Mouse (Mus musculus) frontal cortex, postnatal 14 days (tissue): ENCODE measurements around the gene Rusc1.
"Not testable (repeated sequence)": the region's sequence is repeated elsewhere in the genome, so short reads cannot be mapped to it uniquely, and the experiment has no call there.

Source experiments
- DNase-seq, 2 experiments: peaks; one replicate each; pipeline ENCODE4 v3.0.0; 2022; ENCODE audit warnings: low spot score in 2 of 2

The Rusc1 gene

GRCm38 (mm10) chr3:89092509-89093090 lies 511 bp downstream of the Rusc1 start:
- DNase-seq, result peak in 1 of 2 experiments; percentile 24

DNA sequence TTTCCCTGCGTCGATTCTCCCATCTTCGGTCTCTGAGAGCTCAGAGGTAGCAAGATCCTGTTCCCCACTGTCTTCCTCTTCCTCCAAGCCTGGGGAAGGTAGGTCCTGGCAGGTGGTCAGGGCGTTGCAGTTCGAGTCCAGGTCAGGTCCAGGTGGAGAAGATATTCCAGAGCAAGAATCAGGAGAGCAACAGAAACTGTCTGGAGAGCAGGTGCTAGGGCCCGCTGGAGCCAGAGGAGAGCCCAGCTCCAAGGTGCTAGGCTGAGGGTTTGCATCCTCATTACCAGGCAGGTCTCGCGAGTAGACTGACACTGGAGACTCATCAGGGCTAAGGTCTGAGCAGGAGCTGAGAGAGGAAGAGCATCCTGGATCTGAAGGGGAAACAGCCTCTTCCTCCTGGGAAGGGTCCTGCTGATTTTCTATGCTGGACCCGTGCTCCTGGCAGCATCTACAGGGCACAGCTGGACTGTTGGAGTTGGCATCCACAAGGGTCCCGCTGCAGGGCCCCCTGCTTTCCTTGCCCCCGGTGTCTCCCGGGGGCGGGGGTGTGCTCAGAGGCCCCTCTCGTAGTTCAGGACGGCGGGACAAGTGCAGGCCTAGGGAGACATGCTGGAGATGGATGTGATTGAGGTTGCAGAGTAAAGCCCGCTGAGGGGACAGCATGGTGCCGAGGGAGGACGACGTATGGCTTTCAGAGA lies 1.2 kb downstream of the Rusc1 start:
- DNase-seq, result no peak

DNA sequence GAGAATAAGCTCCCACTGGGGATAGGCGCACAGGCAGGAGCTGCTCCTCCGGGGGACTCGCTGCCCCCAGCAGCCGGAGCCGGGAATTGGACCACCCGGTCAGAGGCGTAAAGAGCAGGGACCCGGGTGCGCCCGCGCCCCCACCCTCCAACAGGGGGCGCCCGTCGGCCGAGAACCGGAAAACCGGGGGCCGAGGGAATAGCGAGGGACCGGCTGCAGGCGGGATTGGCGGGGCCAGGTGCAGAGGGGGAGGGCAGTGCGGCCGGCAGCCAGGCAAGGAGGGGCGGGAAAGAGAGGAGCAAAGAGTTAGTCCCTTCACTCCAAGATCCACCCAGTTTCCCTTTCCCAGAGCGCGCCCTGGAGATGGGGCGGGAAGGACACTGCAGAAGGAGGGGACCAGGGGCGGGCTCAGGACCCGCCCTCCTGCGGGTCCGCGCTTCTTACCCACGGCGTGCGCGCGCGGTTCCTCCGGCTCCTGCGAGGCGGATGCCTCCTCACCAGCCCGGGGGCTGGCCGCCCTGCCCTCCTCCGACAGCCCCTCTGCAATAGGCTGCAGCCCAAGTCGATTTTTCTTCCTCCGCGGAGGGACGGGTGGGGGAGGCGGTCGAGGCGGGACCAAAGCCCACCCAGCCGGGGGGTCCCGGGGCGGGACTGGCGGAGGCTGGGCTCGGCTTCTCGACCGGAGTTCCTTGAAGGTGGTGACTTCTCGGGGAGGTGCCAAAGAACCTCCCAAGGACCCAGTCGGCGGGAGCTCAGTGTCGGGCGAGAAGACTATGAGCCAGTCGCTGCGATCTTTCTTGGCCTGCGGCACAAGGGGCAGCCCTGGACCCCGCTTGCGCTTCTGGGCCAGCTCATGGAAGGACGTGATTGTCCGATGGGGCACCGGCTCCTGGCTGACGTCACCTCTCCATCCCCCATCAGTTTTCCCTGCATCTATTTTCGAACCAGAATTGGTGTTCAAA lies 2.1 kb downstream of the Rusc1 start:
- DNase-seq, result peak; percentile 74 to 77

DNA sequence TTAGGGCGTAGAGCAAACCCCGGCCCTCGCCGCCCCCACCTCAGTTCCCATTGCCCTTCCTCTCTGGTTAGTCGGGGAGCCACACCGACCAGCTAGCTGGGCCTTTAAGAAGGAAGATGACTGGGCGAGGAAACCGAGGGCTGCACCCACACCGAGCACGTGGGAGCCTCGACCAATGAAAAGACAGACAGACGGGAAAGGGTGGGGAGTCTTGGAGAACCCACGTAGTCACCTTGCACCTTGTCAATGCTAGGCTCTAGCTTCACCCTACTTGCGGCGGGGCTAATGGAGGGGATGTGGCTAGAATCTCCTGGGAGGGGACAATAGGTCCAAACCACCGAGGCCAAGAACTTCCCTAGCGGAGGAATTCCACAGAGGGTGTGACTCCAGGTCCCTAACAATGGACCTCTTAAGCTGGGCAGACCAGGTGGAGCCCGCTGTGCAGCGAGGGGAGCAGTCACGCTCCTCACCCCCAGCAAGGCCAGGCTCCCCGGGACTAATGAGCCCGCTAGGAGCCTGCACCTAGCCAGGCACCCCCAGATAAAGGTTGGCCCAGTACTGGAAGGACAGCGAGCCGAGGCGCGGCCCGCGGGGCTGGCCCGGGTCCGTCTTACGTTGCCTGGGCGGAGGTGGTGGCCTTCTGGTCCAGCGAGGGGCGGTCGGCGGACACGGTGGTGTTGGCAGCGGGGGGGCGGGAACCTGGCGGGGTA lies 3.1 kb downstream of the Rusc1 start:
- DNase-seq, result peak; percentile 80 to 82

DNA sequence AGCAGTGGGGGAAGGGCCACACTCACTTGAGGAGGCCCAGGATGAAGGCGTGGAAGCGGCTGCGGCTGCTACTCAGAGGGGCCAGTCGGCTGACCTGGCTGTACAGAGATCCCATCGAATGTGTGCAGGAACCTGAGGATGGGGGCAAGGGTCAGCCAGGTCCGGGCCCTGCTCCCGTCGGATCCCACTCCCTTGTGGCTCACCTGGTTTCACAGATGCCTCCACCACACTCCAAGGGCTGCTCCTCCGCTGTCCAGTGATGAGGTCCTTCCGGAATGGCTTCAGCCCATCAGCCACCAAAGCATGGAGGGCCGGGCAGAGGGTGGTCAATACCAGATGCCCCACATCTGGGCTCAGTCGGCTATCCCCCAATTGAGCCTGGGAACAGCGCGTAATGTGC lies 4.1 kb downstream of the Rusc1 start:
- no peak for DNase-seq

DNA sequence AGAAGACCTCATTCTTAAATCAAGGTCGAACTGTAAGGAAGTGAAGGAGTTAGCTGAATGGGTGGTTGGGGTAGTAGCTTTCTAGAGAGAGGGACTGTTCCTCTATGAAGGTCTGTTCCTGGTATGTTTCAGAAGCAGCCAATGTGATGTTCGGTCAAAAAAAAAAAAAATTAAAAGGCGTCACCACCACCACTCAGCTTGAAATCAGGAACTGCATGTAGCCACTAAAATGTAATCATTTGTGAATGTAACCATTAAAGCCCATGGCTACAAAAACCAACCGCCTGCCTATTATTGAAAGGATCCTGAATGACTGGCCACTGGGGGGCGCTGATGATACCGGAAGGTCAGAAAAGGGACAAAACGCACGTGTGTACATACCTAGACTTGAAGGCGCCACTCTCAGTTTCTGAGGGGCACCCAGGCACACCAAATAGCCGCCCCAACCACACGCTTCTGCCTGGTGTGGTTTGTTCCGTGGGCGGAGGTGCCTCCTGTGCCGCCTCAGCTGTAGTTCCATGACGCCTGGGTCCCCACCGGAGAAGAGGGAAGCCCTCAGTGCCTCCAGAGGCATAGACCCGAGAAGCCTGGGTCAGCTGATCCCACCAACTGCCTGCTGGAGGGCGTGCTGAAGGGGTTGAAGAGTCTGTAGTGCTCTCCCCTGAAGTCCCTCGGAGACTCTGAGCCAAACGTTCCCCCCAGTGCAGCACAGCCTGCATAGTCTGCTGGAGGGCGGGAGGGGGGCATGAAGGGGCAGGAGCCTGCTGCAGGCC lies 5.6 kb downstream of the Rusc1 start:
- DNase-seq, result peak in 1 of 2 experiments; percentile 75

DNA sequence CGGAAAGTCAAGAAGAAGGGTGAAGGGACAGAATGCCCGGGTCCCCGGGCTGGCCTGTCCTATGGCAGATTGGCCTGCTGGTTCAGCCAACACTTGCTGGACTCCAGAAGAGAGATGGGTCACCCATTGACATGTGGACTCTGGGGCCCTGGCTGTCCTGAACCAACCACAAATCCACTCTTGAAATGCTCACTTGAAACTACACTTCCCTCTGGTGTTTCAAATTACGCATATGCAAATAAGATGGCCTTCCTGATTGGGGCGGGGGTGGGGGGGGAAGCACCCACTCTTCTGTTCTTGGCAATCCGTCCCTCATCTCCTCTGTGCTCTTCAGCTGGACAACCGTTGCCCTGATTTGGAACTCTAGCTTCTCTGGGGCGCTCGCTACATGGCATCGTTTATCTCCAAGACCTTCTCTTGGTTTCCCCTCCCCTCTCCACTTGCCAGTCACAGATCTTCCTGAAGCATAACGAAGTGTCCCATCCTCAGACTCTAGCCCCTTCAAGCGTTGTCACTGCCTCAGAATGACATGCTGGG lies 8.4 kb downstream of the Rusc1 start:
- no peak for DNase-seq

DNA sequence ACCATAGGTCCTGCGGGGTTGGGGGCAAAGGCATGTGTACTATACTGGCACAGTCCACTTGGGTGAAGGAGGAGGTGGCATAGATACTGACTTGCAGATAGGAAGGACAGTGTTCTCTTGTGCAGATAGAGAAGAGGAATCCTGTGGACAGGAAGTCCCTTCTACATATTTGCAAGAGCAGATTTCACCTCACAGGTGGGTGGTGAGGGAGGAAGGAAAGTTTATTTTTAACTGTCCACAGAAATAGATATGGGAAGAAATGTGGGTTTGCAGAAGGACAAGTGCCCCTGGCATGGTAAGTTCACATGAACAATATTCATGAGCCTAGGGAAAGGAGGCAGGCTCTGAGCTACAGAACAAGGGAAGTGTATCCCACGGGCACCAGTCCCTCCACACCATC lies 9.0 kb downstream of the Rusc1 start:
- DNase-seq, result no peak

DNA sequence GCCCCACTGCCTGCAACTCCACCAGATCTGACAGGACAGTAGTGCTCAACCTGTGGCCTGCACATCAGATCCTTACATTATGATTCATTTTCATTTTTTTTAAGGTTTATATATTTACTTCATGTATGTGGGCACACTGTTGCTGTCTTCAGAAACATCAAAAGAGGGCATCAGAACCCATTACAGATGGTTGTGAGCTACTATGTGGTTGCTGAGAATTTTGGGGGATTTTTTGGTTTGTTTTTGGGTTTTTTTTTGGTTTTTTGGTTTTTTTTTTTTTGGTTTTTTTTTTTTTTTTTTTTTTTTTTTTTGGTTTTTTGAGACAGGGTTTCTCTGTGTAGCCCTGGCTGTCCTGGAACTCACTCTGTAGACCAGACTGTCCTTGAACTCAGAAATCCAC lies 10.8 kb downstream of the Rusc1 start:
- not testable (repeated sequence) for DNase-seq

GRCm38 (mm10) chr3:89077383-89077782 lies 15.7 kb downstream of the Rusc1 start:
- no peak for DNase-seq

GRCm38 (mm10) chr3:89067265-89067664 lies 25.8 kb downstream of the Rusc1 start:
- no peak for DNase-seq

- DNase-seq, result no peak
These were observed 31.4 kb downstream of the Rusc1 start for GRCm38 (mm10) chr3:89061696-89062095.

DNA sequence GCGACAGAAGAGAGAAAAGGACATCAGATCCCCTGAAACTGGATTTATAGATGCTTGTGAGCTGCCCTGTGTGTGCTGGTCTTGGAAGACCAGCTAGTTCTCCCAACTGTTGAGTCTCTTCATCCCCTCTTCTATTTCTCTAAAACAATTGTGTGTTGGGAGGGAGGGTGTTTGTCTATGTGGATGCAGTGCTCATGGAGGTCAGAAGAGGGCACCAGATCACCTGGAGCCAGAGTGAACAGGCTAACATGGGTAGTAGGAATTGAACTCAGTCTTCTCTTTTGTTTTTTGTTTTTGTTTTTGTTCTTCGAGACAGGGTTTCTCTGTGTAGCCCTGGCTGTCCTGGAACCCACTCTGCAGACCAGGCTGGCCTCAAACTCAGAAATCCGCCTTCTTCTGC lies 34.3 kb downstream of the Rusc1 start:
- DNase-seq, result no peak

DNA sequence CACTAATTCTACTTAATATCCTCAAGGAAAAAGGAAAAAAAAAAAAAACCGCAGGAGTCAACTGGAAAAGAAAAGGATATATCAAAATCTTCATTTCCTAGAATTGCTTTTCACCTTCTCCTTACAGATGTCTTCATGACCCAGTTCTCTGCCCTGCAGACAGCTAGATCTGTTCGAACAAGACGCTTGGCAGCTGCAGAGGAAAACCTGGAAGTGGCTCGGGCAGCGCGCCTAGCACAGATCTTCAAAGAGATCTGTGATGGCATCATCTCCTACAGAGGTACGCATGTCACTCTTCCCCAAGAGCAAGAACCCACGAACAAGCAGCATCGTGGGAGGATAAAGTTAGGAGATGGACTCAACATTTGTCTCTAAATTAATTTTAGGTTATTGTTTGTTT lies 34.8 kb downstream of the Rusc1 start:
- DNase-seq, result no peak

GRCm38 (mm10) chr3:89043359-89043758 lies 49.8 kb downstream of the Rusc1 start:
- DNase-seq, result no peak
